Mouse (Mus musculus) thymus, adult 18-20 months (tissue): ENCODE measurements around the gene Phactr1.

Experiments used
- DNase-seq, 2 experiments: peaks; one replicate each; pipeline ENCODE4 v3.0.0; 2022; ENCODE audit warnings: mixed read lengths in 2 of 2

Phactr1 gene

GRCm38 (mm10) chr13:43134468-43134867 lies 454.0 kb downstream of the Phactr1 start:
- no peak for DNase-seq

- no peak for DNase-seq
Observed at GRCm38 (mm10) chr13:43144720-43145418, 464.4 kb downstream of the Phactr1 start.

DNA sequence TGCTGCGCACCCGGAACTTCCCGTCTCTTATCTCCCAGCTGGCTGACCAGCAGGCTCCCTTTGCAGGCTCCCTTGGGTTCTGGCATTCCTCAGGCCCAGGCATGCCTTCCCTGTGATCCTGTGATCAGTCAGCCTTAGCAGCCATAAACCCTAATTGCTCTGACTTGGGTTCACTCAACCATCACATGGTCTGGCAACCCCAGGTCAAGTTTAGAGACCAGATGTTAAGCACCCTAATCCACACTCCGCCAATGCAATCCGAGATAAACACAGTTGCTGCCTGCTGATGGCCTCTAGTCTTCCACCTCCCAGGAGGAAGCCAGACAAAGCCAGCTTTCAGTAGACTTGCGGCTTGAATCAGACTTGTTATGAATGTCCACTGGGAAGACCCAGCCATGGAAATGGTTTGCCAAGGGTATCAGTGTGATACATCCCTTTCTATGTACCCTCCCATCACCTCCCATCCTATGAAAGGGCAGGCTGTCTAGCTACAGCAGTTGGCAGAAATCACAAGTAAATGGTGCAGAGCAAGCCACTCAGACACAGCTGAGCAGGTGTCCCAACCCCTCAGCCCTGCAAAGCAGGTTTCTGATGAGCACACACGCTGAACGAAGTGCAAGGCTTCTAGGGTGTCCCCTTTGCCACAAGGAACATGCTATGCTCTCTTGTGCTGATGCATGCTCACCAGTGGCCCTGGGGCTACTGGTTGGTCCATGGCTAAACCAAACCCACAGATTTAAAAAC lies 466.3 kb downstream of the Phactr1 start:
- no peak for DNase-seq

DNA sequence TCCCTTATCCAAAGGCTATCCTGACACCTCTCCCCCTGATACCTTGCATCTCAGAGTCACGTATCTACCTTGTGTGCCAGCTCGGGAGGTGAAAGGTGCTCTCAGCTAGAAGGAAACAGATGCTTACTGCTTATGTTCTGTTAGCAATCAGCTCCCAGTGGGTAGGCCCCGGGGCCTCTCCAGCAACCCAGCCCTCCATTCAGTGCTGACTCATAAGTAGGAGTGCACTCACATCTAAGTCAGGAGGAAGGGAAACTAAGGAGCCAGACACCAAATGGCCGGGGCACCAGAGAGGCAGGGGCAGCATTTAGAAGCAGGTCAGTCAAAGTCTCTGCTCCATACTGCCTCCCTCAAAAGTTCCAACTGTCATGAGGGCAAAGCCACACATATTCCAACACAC lies 468.3 kb downstream of the Phactr1 start:
- DNase-seq, result no peak

- no peak for DNase-seq
Observed at GRCm38 (mm10) chr13:43149661-43150060, 469.2 kb downstream of the Phactr1 start.

GRCm38 (mm10) chr13:43152005-43152520 lies 471.6 kb downstream of the Phactr1 start:
- no peak for DNase-seq

DNA sequence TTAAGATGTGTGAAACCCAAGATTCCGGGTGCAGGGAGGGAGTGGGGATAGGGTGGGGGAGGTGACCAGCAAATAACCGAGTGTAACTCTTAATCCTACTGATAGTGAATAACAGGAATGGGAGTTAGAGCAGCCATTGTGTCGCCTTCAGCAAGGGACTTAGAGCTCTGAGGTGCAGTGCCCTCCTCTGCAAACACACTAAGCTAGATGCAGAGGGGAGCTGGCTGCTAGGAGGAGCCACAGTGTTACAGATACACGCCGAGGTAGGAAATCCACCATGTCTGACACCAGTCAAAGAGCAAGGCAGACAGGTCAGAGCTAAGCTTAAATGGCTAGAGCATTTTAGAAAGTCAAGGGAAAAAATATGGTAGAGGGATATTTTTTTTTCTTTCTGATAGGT lies 476.9 kb downstream of the Phactr1 start:
- DNase-seq, result no peak

GRCm38 (mm10) chr13:43158281-43158680 lies 477.9 kb downstream of the Phactr1 start:
- DNase-seq, result no peak

DNA sequence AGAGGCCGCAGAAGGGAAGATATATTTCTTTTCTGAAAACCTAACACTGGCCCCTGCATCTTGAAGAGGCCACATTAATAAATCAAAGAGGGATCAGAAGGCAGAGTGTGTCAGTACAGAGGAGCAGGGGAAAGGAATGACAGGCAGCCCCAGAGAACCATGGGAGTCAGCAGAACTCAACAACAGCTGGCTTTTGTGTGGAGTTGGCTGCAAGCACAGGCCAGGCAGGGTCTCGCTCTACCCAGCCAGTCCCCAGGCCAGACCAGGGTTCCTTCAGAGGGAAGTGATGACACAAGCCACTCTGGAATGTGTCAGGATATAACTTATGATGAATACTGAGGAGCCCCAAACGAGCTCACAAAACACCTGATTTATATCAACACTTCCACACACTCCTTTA lies 479.0 kb downstream of the Phactr1 start:
- no peak for DNase-seq

- no peak for DNase-seq
Observed at GRCm38 (mm10) chr13:43167721-43168120, 487.3 kb downstream of the Phactr1 start.

DNA sequence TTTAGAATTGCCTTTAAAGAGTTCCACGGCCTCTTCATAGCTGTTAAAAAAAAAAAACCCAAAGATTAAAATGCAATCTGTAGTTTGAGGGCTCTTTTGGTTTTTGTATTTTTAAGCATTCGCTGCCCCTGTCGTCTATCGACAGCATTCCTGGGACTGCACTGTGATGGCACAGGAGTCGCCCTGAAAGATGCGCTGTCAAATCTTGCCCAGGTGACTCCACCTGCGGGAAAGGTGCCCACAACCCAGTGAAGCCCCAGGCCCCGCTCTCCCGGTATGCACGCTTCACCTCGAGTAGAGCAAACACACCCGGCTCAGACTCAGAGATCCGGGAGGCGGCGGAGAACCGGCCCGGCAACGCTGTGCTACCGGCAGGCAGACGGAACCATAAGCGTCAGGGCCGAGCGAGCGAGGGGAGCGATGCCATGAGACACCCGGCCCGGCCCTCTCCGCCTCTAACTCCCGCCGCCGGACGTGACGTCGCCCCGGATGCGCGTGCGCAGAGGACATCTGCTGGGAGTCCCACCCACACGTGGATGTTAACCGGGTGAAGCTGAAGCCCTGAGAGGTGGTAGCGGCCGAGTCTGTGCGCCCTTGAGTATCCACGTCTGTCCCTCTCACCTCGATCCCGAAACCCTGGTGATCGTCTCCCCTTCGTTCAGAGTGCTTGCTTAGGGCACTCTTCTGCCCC lies 490.7 kb downstream of the Phactr1 start, which contains the start of gene Tbc1d7:
Gene Tbc1d7 (minus strand): TSS at position 482 of the 691 bp plus-strand sequence.
- DNase-seq, result peak; percentile 96

DNA sequence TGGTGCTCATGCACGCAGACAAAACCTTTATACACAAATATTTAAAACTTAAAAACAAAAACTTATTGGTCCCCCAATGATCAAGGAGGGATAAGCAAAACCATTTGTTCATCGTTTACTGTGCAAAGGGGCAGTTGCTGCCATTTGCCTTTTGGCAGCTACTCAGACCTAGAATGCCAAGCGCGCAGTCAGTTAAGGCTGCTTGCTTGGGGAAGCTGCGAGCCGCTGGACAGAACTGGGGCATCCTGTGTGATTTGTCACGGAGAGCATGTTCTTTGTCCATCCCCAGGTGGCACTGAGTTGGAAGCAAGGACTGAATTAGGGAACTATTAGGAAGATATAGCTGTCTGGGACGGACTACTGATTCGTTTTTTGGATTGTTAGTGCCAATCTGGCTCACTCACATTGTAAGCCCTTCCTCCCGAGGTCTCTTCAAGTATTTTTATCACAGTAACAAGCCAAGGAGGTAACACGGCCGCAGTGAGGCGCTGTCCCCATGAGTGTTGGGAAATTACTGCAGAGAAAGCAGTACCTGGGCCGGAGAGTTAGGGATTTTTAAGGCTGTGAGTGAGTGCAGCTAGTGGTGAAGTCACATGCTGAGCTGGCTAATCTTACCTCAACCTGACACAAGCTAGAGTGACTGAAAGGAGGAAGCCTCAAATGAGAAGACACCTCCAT lies 491.8 kb downstream of the Phactr1 start:
- no peak for DNase-seq

GRCm38 (mm10) chr13:43173262-43173661 lies 492.8 kb downstream of the Phactr1 start:
- DNase-seq, result peak; percentile 39 to 62

DNA sequence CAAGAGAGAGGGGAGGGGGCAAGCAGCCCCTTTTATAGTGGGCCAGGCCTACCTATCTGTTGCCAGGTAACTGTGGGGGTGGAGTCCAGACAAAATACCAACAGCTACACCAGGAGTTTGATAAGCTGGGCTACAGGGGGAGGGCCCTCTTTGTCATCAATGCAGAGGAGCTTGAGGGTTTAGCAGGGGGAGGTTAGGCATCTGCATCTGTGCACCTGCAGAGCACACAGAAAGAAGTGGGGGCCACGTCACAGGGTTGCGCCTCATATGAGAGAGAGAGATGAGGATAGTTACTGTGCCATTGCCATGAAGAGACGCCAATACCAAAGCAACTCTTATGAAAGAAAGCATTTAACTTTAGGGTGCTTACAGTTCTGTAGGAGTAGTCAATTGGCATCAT lies 496.3 kb downstream of the Phactr1 start:
- no peak for DNase-seq

DNA sequence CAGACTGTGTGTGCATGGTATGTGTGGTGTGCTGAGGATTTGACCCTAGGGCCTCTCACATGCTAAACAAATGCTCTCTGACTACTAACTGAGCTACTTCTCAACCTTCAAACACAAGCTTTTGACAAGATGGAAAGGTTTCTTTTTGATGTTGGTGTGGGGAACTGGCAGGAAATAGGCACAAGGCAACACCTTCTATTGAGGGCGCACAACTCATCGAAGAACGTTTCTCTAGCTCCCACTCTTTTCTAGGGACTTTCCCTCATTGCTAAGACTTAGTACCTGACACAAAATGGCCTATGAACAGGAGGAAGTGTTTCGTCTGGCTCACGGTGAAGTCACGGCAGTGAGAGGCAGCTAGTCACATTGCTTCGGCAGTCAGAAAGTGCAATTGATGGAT lies 496.9 kb downstream of the Phactr1 start:
- DNase-seq, result no peak

GRCm38 (mm10) chr13:43181104-43181503 lies 500.7 kb downstream of the Phactr1 start:
- no peak for DNase-seq

DNA sequence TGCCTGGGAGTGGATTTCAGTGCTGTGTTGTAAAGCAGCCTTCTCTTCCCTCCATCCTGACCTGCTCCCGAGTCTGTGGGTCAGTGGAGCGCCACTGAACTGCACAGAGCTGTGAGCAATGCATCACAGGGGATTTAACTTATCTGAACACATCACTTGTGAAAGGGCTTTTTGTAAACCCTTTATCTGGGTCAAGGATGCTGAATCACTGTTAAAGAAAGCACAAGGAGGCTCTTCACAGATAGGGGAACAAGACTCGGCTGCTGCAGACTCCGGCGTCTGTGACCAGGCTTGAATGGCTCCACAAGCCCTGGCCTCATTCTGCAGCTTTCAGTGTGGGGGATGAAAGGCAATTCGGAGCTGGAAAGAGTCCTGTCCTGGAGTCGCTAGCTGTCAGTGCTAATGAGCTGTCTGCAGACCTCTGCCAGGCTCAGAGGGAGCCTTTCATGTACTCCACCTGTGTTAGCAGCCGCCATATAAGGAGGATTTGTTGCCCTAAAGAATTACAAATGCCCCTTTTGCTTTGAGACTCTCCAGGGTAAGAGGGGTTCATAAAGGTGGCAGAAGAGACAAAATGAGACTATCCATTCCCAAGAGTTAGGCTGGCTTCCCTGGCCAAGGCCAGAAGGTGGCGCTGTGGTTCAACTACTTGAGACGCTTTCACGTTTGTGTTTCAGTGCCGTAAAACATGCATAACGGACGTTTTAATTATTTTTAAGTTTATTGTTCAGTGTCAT lies 502.2 kb downstream of the Phactr1 start:
- peak; percentile 32 to 42 for DNase-seq

GRCm38 (mm10) chr13:43183248-43184055 lies 503.0 kb downstream of the Phactr1 start:
- no peak for DNase-seq

DNA sequence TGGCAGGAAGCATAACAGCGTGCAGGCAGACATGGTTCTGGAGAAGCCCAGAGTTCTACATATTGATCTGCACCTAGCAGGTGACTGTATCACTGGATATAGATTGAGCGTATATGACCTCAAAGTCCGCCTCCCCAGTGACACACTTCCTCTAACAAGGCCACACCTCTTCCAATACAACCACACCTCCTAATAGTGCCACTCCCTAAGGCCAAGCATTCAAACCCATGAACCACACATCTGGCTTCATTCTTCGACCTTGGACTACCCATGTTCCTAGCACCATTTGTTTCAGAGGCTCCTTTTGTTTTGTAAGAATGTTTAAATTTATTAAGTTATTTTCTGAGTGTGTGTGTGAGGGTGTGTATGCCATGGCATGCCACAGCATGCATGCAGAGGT lies 507.3 kb downstream of the Phactr1 start:
- no peak for DNase-seq
